ENCODE assay signal across 9 mouse cellular contexts in the genomic region with DNA sequence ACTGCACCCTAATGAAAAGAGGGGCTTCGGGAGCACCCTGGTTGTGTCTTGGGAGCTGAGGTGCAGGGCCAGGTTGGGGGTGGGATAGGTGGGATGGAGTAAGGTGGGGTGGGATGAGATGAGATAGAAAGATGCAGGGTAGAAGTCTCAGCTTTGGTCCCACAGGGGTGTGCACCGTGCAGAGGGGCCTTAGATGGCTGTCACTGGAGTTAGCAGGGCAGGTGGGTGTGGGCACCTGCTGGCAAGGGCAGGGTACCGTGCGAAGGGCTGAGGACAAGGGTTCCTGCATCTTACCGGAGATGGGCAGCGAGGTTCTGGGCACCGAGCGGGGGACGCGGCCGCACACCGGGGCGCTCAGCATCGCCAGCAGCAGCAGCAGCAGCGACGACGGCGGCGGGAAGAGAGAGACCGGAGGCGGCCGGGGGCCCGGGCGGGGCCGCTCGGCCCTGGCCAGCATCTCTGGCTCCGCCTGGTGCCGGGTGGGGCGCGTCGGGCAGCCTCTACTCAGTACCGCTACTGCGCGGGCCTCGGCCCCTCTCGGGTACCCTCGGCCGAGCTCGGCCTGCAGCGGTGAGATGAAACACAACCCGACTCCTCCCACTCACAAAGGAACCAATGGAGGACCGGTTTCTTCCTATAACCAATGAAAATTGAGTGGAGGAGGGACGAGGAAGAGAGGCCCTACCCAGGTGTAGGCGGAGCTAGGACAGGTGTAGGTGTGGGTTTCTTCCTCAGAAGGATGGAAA. TPM values are rescaled to one million over a fixed set of nuclear protein-coding genes. Genes with fewer than 3 reads are reported as not detected.
DNase-seq lines count a peak whose midpoint lies in the region; ATAC-seq and TF ChIP-seq lines count a peak whose summit lies in the region.
"Had no signal": no experiment of that assay in that cellular context is flagged by ENCODE, and none has a peak within 500 bp of the region (broad histone marks: within the 10 kb centered on the region; RNA-seq: fewer than 3 reads in every experiment).

A gene (minus strand): TSS at position 603 of the 746 bp plus-strand sequence.

- H3K27ac ChIP-seq in small intestine, adult 2 months (ENCODE audit: insufficient read depth, low read depth, low read length), result no peak within 1 kb of the TSS

- no peak for TF ChIP-seq POLR2A in small intestine, adult 2 months (IDR thresholded peaks at IDR 0.05; ENCODE audit: low read depth, low read length)

- intact Hi-C loops in left cerebral cortex, postnatal 25 days (cut with DNase I), result no loop called here

- H3K4me3 ChIP-seq in small intestine, adult 2 months (ENCODE audit: low read depth, low read length), result peak within 1 kb of the TSS; percentile 46
- H3K4me3 ChIP-seq: myocyte had no signal

- WGBS in small intestine, adult 2 months, result 4% methylated on average over 44 of the region's 44 CpGs

- DNase-seq in adrenal gland, adult 2 months, result peak; percentile 56
- DNase-seq in adrenal gland, adult 18-20 months (ENCODE audit: low spot score in 2 of 2), result no peak
- peak; percentile 90 to 92 for DNase-seq in cerebellum, postnatal 14 days
- DNase-seq in frontal cortex, postnatal 10 days (ENCODE audit: low spot score in 2 of 2), result peak; percentile 68 to 77
- peak; percentile 7 for DNase-seq in kidney, adult 11 months
- DNase-seq in left cerebral cortex, postnatal 25 days (ENCODE audit: low spot score in 2 of 2), result peak; percentile 78 to 95

- ATAC-seq in megakaryocyte-erythroid progenitor cell, adult 5-6 weeks (replicated peaks; ENCODE audit: low FRiP score, low TSS enrichment, poor library complexity, severe bottlenecking), result peak; percentile 71

- H3K27me3 ChIP-seq in small intestine, adult 2 months (ENCODE audit: control insufficient read depth, insufficient read depth, low read length), result 0 out of 2 replicates have a peak, but pooled peaks cover 17% of the 10 kb centered on the region

- H3K4me1 ChIP-seq in small intestine, adult 2 months (ENCODE audit: control insufficient read depth, insufficient read depth, insufficient read length, low read length), result no peaks in the 10 kb centered on the region; the same call in 1 of the 2 replicates

- H3K36me3 ChIP-seq in small intestine, adult 2 months (ENCODE audit: control insufficient read depth, insufficient read depth, low read length), result no peaks in the 10 kb centered on the region

- no peak for TF ChIP-seq CTCF in small intestine, adult 2 months (IDR thresholded peaks at IDR 0.05; ENCODE audit: extremely low read depth, insufficient read length, insufficient replicate concordance, low read depth, low read length)

RNA-seq across cellular contexts. Expression of the gene that starts here (rescaled TPM):
- 1 to 10 TPM in 1 of 2 experiments, under 1 TPM in 1; 0.52 to 1.2 TPM for total RNA-seq in adrenal gland, adult 2 months (2021)
- 1.1 and 1.3 TPM in 2 replicates for polyA plus RNA-seq in adrenal gland, adult 2 months (2012; rRNA removed)
- under 1 TPM; 0.74 to 0.76 TPM for total RNA-seq in adrenal gland, adult 18-20 months (2021)
- total RNA-seq in left cerebral cortex, postnatal 25 days (2021), result 10 to 100 TPM; 37.5 to 40.6 TPM
- not detected in 2 replicates for total RNA-seq in megakaryocyte-erythroid progenitor cell, adult 5-6 weeks (2014; fragmentation: Nextera tagmentation)
- total RNA-seq in megakaryocyte-erythroid progenitor cell, adult 5-6 weeks (2017), result not detected in 2 replicates
- polyA plus RNA-seq in small intestine, adult 2 months (2012; rRNA removed), result 0.29 and 0.34 TPM in 2 replicates

Comparison
In these comparisons a context has a peak if more than half of its experiments do, and no peak if none do; other contexts are left out.
1. RNA of the gene that starts here (total RNA-seq): 37.5 to 40.6 TPM in left cerebral cortex, postnatal 25 days; 0.52 to 1.2 TPM in adrenal gland, adult 2 months, 0.74 to 0.76 TPM in adrenal gland, adult 18-20 months and not detected in megakaryocyte-erythroid progenitor cell, adult 5-6 weeks; every median in the first group is over 10 times any median in the second.
2. DNase-seq: peak in adrenal gland, adult 2 months (single experiment), cerebellum, postnatal 14 days (2 of 2), frontal cortex, postnatal 10 days (2 of 2), kidney, adult 11 months (single experiment) and left cerebral cortex, postnatal 25 days (2 of 2); none in adrenal gland, adult 18-20 months (0 of 2).
3. Peak in ATAC-seq in megakaryocyte-erythroid progenitor cell, adult 5-6 weeks; RNA of the gene not detected or under 1 TPM.